Mouse (Mus musculus) retina, adult 2 months (tissue): ENCODE measurements around the gene Ccdc124.
"Not testable (repeated sequence)": the region's sequence is repeated elsewhere in the genome, so short reads cannot be mapped to it uniquely, and the experiment has no call there.

Source experiments
- DNase-seq: peaks from one replicate; pipeline ENCODE4 v3.0.0-alpha.2; 2012; ENCODE audit warnings: low read depth, low spot score

Ccdc124 gene

GRCm38 (mm10) chr8:70822594-70822993, 51.1 kb downstream of the Ccdc124 start:
- not testable (repeated sequence) for DNase-seq

- DNase-seq: no peak
Measured at GRCm38 (mm10) chr8:70821992-70822391, 51.7 kb downstream of the Ccdc124 start.

- DNase-seq: no peak
Measured at GRCm38 (mm10) chr8:70821399-70821962, 52.3 kb downstream of the Ccdc124 start.

- DNase-seq: no peak
Measured at GRCm38 (mm10) chr8:70820101-70820935, 53.4 kb downstream of the Ccdc124 start.
